Mouse (Mus musculus) MN1 (cell line): Measurements from ENCODE around the gene Camta1.
A peak's percentile ranks its signal among the peaks of the same experiment; 100 is the strongest.

ENCODE experiments used
- DNase-seq: peaks from one replicate; pipeline ENCODE4 v3.0.0-alpha.2; 2016; ENCODE audit warnings: low spot score

Gene Camta1

DNA sequence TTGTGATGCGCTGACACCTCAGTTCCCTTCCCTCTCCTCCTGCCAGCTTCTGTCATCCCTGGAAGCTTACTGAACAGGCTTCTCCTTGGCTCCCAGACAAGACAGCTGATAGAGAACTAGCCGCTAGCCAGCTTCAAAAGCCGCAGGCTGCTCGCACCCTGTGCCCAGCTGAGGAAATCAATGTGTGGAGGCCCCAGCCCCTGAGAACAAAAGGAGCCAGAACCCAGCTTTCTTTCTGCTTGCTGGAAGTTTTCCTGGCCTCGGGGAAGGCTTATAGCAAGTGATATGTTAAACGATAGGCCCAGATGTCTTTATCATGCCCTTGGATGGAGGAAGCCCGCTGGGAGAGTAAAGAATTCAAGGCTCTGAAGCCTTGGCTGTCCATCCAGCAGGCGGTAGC is 411.7 kb downstream of the Camta1 start:
- DNase-seq: no peak

DNA sequence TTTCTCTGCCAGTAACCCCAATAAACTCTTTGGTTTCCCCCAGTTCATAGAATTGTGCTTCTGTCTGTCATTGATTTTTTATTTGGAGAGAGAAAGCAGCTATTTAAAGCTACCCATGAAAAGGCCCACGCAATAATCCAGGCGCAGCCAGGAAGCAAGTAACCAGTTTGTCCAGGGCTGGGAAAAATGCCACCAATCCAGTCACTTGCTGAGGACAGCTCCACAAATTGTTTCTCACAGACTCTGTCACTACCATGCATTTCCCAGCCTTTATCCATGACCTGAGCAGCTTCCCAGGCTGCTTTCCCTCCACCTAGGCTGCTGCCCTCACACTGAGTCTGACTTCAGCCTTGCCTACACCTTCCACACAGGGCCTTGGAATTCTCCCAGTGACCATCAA is 413.3 kb downstream of the Camta1 start:
- DNase-seq: no peak

DNA sequence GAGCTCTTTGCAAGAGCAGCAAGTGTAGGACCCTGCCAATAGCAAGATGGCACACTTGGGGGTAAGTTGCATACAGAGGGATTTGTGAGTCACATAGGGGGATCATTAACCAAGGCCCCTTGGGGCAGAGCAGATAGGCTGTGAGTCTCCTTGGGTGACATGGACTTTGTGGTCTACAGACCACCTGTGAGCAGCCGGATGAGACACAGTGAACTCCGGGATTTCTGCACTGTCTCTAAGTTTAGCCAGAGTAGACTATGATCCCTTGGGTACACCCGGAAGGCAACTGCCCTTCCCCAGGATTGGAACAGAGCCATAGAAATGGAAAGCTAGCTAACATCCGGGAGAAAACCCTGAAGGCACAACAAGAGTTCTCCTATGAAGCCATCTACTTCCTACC is 417.0 kb downstream of the Camta1 start:
- no peak for DNase-seq

GRCm38 (mm10) chr4:151438561-151438960 is 423.1 kb downstream of the Camta1 start:
- no peak for DNase-seq

- no peak for DNase-seq
Observed at GRCm38 (mm10) chr4:151437859-151438258, 423.8 kb downstream of the Camta1 start.

DNA sequence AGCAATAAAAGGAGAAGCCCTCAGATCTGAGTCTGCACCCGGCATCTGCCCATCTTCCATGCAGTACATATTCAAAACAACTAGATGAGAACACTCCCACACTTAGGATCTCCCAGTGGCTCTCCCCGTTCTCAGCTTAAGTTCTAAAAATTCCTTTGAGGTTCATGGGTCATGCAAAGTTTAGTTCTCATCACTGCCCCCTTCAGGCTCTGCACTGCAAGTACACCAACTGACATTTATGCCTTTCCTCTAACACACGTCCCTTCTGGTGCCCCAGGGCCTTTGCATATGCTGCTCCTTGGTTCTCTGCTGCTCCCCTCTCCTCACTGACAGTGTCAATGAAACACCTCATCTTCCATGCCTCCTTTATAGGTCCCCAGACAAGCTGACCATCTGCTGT is 436.5 kb downstream of the Camta1 start:
- DNase-seq: no peak

DNA sequence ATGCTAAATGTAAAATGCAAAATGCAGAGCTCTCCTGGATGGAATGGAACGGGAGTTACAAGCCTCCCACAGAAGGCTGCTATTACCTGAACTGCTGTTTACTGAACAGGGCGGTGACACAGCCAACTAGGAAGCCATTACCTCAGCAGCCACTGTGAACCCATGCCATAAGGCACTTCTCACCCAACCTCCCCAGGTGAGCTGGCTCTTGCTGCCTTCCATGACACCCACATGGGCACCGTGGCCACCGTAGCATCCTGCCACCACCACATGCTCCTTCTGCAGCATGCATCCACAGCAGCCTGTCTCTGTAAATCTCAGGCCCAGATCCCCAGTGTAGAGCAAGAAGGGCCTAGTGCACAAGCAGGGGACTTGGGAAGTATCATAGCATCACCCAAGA is 438.8 kb downstream of the Camta1 start:
- no peak for DNase-seq

DNA sequence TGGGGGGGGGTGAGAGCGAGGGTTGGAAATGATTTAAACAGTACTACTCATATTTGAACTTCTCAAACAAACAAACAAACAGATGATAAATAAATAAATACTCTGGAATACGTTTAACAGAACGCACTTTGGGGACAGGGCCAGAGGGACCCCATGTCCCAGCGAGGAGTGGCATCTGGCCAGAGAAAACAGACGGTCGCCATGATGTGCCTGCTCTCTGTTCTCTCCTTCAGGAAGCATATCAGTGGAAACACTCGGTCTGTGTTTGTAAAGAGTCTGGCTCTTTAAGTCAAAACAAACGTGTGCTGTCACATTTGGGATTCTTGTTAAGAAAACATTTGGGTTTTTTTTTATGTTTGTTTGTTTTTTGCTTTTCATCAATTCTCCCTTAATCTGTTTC is 439.3 kb downstream of the Camta1 start:
- no peak for DNase-seq

- DNase-seq: no peak
Observed at GRCm38 (mm10) chr4:151418344-151418875, 443.3 kb downstream of the Camta1 start.

- no peak for DNase-seq
Observed at GRCm38 (mm10) chr4:151415812-151416211, 445.9 kb downstream of the Camta1 start.

GRCm38 (mm10) chr4:151415376-151415775 is 446.3 kb downstream of the Camta1 start:
- DNase-seq: no peak

DNA sequence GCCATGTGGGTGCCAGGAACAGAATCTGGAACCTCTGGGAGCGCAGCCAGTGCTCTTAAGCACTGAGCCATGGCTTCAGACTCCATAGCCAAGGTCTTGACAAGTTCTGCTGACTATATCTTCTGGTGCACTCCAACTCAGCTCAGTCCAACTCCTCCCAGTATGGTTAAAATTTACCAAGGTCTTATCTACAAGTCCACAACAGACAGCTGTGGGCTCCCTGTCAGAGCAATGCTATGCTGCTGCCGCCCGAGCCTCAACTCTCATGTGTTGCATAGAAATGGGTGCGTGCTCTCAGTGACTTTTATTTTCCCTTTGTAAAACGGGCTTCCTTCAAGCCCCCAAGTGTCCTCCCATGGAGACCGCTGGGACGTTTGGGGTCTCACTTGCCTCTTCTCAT is 446.7 kb downstream of the Camta1 start:
- DNase-seq: no peak

DNA sequence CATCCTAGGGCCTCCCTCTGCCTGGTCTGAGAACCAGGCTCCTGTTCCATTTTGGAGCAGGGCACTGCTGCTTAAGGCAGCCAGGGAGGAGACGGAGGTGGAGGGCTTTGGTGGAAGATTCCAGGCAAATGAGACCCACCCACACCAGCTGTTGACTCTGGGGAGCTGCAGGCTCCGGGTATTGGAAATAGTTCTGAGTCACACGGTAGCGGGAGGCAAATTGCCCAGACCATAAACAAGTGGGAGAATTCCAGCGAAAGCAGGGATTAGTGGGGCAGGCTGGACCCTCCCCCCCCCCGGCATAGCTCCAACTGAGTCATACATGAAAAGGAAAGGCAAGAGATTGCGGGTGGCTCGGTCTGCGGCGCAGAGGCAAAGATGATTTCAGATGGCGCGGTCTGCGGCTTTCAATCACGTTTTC is 450.0 kb downstream of the Camta1 start:
- DNase-seq: peak; percentile 71

GRCm38 (mm10) chr4:151411016-151411415 is 450.7 kb downstream of the Camta1 start:
- no peak for DNase-seq

DNA sequence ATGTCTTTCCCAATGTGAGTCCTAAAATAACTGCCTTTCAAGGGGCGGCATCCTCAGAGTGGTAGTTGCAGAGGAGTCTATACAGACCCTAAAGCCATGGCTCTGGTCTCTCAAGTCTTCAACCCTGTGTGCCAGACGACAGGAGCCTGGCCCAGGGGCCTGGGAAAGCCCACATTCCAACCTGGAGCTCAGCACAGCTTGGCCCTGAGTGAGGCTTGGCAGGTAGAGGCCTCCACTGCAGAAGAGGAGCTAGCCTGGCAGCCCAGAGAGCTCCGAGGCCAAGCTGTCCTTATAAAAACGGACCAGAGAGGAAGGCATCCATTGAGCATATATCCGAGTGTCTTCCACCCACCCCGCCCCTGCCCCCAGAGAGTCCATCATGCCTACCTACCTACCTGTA is 452.4 kb downstream of the Camta1 start:
- no peak for DNase-seq

GRCm38 (mm10) chr4:151408811-151409210 is 452.9 kb downstream of the Camta1 start:
- DNase-seq: no peak

DNA sequence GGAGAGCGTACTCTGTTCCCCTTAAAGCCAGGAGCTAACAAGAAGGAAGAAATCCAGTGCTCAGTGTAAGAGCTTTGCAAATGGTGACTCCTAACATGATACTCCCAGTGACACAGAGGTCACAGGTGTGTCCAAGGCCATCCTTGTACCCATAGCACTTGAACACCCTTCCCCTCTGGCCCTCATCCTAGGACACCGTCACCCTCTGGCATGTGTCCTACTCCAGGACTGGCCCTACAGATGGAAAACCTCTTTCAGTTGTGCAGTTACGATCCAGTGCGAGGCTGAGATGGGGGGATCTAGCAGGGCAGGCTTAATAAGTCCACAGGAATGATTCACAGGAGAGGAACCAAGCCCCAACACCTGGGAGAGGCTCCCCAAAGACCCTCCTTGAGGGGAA is 453.4 kb downstream of the Camta1 start:
- DNase-seq: no peak

DNA sequence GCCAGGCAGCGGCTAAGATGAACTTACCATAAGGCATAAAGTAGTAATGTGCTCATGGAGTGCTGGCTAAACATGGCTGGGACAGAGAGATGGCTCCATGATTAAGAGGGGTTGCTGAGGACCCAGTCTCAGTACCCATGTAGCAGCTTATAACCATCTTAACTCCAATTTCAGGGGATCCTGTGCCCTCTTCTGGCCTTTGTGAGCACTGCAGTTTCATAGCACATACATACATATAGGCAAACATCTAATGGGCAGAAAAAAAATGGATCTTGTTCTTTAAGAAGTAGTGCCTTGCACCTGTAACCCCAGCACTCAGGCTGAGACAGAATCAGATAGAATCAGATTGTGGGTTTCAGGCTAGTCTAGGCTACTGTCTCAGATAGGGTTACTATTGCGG is 454.5 kb downstream of the Camta1 start:
- DNase-seq: no peak

DNA sequence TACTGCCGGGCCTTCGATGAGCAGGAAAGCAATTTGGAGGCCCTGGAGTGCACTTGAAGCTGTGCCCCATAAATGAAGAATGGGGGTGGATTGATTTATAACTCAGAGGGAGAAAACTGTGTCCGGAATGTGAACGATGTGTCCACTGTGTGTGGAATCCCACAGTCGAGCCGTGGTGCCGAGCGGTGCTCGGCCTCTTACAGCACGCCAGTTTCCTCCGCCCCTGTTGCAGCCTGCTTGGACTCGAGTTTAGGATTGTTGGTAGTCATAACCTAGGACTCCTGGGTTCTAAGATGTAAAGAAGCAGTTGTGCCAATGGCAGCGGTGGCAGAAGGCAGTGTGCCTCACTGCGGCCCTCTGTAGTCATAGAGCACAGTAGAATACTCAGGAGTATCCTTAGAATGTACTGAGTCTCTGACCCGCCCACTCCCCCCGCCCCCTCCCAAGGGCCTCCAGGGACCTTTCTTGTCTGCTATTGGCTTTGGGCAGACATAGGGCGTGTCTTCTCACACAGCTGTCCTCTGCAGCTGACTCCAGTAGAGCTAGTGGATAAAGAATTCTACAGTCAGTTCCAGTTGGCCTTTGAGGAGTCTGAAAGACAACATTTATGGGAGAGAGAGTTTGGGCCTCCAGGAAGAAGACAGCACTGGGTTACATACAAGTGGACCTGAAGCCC is 457.0 kb downstream of the Camta1 start:
- no peak for DNase-seq

GRCm38 (mm10) chr4:151401685-151402397 is 459.8 kb downstream of the Camta1 start:
- no peak for DNase-seq

- no peak for DNase-seq
Observed at GRCm38 (mm10) chr4:151396536-151396935, 465.1 kb downstream of the Camta1 start.

DNA sequence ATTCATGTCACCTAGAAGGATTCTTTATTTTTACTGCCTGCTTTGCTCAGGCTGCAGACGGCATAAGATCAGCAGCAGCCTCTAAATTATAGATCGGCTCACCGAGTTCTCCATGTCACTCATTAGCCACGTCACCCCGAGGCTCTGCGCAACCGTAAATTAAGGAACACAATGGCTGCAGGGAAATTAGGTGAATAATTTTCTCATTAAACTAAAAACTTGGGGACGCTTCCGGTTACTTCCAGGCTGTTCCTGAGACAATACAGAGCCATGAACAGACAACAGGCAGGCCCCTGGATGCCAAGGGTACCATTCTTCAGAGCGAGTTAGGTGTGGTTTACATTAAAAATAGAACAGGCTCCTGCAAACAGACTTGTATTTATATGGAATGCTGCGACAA is 472.3 kb downstream of the Camta1 start:
- no peak for DNase-seq

DNA sequence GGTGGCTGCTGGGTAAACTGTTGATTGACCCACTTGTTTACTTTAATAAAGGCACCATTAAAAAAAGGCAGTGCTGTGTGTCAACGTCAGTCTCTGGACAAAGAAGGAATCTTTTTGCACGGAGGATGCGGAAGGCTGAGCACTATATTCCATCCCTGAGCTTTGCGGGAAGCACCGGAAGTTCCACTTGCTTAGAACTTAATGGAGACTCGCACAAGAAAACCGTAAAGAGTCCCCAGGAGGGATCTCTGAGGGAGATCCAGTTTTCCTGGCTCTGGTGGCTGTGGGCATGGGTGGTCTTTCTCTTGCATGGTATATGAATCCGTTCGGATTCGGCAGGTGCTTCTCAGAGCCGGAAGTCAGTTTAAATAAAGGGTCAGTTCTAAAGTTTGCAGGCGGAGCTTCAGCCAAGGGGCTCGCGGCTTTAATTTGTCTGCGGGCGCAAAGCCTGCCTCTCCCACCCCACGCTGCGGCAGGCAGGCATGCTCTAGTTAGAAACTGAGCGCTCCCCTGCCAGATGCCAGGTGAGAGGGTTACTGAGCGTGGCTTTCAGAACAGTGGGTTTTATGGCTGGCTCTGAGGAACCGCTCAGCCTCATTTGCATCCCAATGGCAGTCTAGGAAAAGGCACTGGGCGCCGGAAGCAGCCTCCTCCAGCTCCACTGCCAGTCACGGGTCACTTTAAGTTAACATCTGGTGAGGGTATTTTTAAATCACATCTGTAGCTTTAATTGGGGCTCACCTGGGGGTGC is 474.8 kb downstream of the Camta1 start:
- DNase-seq: no peak
